Mouse (Mus musculus): Measurements from ENCODE around the gene Fap. TPM values are rescaled to one million over a fixed set of nuclear protein-coding genes. Genes with fewer than 3 reads are reported as not detected.

The Fap gene
- polyA plus RNA-seq, 1 experiment: 0.64 TPM

DNA sequence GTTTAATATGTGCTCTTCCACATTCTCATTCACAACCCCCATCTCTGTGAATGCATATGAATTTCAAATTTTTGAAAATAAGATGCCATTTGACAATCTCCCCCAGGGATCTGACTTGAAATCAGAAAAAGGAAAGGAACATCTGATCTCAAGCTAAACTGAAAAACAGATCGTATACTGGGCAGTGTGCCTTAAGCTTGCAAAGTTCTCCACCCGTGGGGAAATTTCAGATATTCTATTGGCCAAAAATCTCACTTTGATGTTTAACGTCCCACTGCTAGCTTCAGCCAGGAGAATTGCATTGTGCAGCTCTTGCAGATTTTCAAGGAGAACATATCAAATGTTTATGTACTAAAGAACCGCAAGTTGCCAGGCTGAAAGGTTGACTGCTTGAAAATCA, 24.7 kb downstream of the Fap start:
- Histone ChIP-seq H3K4me1 (ENCODE audit: control insufficient read depth, insufficient read depth, low read length) (no peaks in the 10 kb centered on the region), H3K4me3 (replicated peaks; ENCODE audit: extremely low read depth, low read depth, low read length) (no peak overlapping the region)
- DNase-seq: no peak
- TF ChIP-seq CTCF (IDR thresholded peaks at IDR 0.05; ENCODE audit: insufficient read depth, low read length): no peak
- no peak for TF ChIP-seq POLR2A (IDR thresholded peaks at IDR 0.05; ENCODE audit: borderline replicate concordance, extremely low read depth, low read depth, low read length)
- 66% methylated on average over 4 of the region's 4 CpGs for WGBS

DNA sequence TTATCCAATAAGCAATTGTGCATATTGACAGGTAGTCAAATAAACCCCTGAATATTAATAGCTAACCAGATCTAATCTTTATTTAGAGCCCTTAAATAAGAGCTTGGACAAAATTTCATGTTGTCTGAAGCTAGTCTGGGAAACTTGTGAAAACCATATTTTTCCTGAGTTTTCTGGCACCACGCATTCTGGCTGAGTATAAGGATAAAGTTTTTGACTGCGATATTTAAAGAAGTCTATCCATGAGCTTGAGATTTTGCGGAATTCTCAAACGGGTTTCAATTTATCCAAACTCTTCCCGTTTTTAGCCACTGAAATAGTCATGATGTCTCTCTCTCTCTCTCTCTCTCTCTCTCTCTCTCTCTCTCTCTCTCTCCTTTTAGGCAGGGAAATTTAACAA, 25.8 kb downstream of the Fap start:
- Histone ChIP-seq H3K4me1 (ENCODE audit: control insufficient read depth, insufficient read depth, low read length) (no peaks in the 10 kb centered on the region), H3K4me3 (replicated peaks; ENCODE audit: extremely low read depth, low read depth, low read length) (no peak overlapping the region)
- WGBS: 92% methylated on average over 5 of the region's 5 CpGs
- DNase-seq: no peak
- TF ChIP-seq POLR2A (IDR thresholded peaks at IDR 0.05; ENCODE audit: borderline replicate concordance, extremely low read depth, low read depth, low read length) (no peak), CTCF (IDR thresholded peaks at IDR 0.05; ENCODE audit: insufficient read depth, low read length) (no peak)

DNA sequence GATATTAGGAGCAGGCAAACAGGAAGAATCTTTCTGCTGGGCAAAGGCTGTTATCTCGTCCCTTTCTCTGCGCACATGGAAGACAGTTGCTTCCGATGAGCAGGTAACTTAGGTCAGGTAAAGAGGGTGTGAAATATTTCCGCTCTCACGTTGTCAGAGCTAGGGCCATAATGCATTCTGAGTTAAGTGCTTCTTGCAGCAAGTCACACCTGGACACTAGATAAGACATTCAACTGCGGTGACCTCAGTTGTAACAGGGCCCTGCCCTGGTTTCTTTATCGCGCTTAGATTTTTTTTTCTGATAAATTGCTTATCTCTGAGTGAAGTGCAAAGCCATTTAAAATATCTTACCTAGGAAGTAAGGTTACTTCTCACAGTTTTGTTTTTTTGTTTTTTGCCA, 38.4 kb downstream of the Fap start:
- no peaks in the 10 kb centered on the region for H3K4me1 ChIP-seq (ENCODE audit: control insufficient read depth, insufficient read depth, low read length)
- no peak for TF ChIP-seq POLR2A (IDR thresholded peaks at IDR 0.05; ENCODE audit: borderline replicate concordance, extremely low read depth, low read depth, low read length)
- TF ChIP-seq CTCF (IDR thresholded peaks at IDR 0.05; ENCODE audit: insufficient read depth, low read length): no peak
- H3K4me3 ChIP-seq (replicated peaks; ENCODE audit: extremely low read depth, low read depth, low read length): no peak overlapping the region
- no peak for DNase-seq
- 58% methylated on average over 8 of the region's 8 CpGs for WGBS

DNA sequence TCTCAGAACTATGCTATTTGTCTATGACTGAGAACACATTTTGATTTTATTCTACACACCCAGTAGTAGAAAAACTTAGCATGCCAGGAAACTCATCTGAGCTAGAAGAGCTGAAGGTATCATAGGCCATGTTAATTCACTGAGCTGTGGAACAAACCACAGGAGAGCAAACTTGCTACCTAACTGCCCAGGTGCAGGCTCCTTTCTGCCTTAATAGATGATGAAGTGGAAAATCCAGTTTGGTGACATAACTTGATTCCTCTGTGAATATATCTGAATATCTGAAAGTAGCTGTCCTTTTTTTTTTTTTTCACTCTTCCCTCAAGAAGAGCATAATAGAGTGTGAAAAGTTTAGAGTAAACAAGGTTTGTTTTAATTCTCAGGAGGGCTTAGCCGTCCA, 42.8 kb downstream of the Fap start:
- H3K4me1 ChIP-seq (ENCODE audit: control insufficient read depth, insufficient read depth, low read length): no peaks in the 10 kb centered on the region
- 23% methylated on average over 1 of the region's 1 CpGs for WGBS
- no peak overlapping the region for H3K4me3 ChIP-seq (replicated peaks; ENCODE audit: extremely low read depth, low read depth, low read length)
- no peak for TF ChIP-seq POLR2A (IDR thresholded peaks at IDR 0.05; ENCODE audit: borderline replicate concordance, extremely low read depth, low read depth, low read length)
- no peak for TF ChIP-seq CTCF (IDR thresholded peaks at IDR 0.05; ENCODE audit: insufficient read depth, low read length)
- no peak for DNase-seq

DNA sequence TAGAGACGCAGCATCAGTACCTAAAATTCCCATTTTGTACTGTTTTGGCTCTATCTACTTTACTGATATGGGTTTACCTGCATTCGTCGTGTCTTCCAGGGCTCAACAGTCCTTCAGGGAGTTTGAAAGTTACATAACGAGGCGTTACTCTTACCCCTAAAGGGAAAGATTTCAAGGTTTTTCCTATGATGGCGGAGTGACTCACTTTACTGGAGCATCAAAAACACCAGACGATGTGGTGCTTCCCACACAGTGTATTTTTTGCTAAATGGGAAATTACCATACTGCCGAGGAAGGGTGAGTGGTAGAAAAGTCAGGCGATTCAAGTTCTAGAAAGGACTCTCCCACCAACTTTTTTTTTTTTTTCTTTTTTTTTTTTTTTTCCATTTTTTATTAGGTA, 47.5 kb downstream of the Fap start:
- no peaks in the 10 kb centered on the region for H3K4me1 ChIP-seq (ENCODE audit: control insufficient read depth, insufficient read depth, low read length)
- DNase-seq: no peak
- WGBS: 88% methylated on average over 9 of the region's 9 CpGs
- TF ChIP-seq CTCF (IDR thresholded peaks at IDR 0.05; ENCODE audit: insufficient read depth, low read length): no peak
- TF ChIP-seq POLR2A (IDR thresholded peaks at IDR 0.05; ENCODE audit: borderline replicate concordance, extremely low read depth, low read depth, low read length): no peak
- H3K4me3 ChIP-seq (replicated peaks; ENCODE audit: extremely low read depth, low read depth, low read length): no peak overlapping the region

DNA sequence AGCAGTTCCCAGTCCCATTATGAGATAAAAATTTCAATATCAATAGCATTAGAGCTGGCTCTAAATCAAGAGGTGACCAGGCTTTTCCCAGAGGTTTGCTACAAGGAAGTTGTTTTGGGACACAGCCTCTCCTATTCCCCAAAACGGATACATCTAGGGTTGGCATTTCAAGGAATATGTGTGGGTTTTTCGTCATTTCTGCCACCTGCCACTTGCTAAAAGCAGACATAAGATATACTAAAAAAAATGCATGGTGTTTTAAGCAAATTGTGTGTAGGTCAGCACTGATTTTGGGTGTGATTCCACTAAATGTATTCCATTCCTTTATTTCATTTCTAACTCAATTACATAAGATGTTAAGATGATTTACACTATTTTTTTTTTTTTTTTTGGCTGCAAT, 56.1 kb downstream of the Fap start:
- WGBS: 68% methylated on average over 2 of the region's 2 CpGs
- Histone ChIP-seq H3K4me1 (ENCODE audit: control insufficient read depth, insufficient read depth, low read length) (no peaks in the 10 kb centered on the region), H3K4me3 (replicated peaks; ENCODE audit: extremely low read depth, low read depth, low read length) (no peak overlapping the region)
- no peak for TF ChIP-seq POLR2A (IDR thresholded peaks at IDR 0.05; ENCODE audit: borderline replicate concordance, extremely low read depth, low read depth, low read length)
- TF ChIP-seq CTCF (IDR thresholded peaks at IDR 0.05; ENCODE audit: insufficient read depth, low read length): no peak
- no peak for DNase-seq

DNA sequence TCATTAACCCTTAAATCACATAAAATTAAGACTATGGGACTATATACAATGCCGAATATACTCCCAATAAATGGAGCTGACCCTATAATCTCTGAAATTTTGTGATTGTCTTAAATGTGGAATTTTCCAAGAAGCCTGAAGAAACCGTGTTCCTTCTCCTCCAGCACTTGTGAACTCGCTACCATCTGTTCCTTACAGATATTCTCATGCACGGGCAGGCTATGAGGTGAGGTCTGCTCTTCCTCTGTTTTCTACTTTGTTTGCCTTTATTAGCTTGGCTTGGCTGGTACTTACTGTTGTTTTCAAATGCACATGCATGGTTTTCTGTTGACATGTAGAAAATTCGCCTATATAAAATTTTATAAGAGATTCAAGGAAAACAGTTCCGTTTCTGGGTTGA, 59.4 kb downstream of the Fap start:
- no peaks in the 10 kb centered on the region for H3K4me1 ChIP-seq (ENCODE audit: control insufficient read depth, insufficient read depth, low read length)
- H3K4me3 ChIP-seq (replicated peaks; ENCODE audit: extremely low read depth, low read depth, low read length): no peak overlapping the region
- WGBS: 81% methylated on average over 6 of the region's 6 CpGs
- DNase-seq: no peak
- TF ChIP-seq POLR2A (IDR thresholded peaks at IDR 0.05; ENCODE audit: borderline replicate concordance, extremely low read depth, low read depth, low read length) (no peak), CTCF (IDR thresholded peaks at IDR 0.05; ENCODE audit: insufficient read depth, low read length) (no peak)

DNA sequence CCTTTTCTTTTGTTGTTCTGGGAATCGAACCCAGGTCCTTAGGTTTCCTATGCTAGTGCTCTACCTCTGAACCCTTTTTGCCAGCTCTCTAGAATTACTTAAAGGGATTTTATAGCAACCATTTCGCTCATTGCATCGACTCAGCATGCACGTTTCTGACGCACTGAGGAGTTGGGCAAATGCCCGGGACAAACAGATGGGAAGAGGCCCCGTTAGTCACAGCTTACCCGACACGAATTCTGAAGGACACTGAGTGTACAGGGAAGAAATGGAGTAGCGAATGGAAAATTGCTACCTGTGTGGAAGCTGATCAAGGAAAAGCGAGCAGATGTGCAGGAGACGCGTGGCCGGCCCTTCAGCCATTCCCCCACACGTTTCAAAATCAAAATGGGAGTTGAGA, 60.4 kb downstream of the Fap start:
- no peak for TF ChIP-seq CTCF (IDR thresholded peaks at IDR 0.05; ENCODE audit: insufficient read depth, low read length)
- TF ChIP-seq POLR2A (IDR thresholded peaks at IDR 0.05; ENCODE audit: borderline replicate concordance, extremely low read depth, low read depth, low read length): no peak
- H3K4me3 ChIP-seq (replicated peaks; ENCODE audit: extremely low read depth, low read depth, low read length): no peak overlapping the region
- H3K4me1 ChIP-seq (ENCODE audit: control insufficient read depth, insufficient read depth, low read length): no peaks in the 10 kb centered on the region
- WGBS: 87% methylated on average over 15 of the region's 15 CpGs
- DNase-seq: no peak

DNA sequence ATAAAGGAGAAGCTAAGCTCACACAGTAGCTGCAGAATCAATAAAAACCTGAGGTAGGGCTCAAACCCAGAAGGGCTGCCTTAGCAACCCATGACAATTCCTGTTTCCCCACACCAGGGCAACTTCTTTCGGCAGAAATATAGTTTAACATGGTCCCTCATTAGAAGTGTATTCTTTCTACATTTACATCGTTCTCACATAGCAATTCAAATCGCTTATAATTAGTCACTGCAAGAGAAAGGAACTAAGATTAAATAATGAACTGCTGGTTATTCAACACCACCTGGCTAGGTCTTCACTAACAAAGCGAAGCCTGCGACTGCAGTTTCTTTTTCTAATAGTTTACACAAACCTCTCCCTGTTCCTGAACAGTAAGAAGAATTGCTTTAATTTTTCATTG, 66.7 kb downstream of the Fap start:
- Histone ChIP-seq H3K4me3 (replicated peaks; ENCODE audit: extremely low read depth, low read depth, low read length) (no peak overlapping the region), H3K4me1 (ENCODE audit: control insufficient read depth, insufficient read depth, low read length) (no peaks in the 10 kb centered on the region)
- no peak for TF ChIP-seq POLR2A (IDR thresholded peaks at IDR 0.05; ENCODE audit: borderline replicate concordance, extremely low read depth, low read depth, low read length)
- no peak for TF ChIP-seq CTCF (IDR thresholded peaks at IDR 0.05; ENCODE audit: insufficient read depth, low read length)
- 76% methylated on average over 5 of the region's 5 CpGs for WGBS
- DNase-seq: no peak

DNA sequence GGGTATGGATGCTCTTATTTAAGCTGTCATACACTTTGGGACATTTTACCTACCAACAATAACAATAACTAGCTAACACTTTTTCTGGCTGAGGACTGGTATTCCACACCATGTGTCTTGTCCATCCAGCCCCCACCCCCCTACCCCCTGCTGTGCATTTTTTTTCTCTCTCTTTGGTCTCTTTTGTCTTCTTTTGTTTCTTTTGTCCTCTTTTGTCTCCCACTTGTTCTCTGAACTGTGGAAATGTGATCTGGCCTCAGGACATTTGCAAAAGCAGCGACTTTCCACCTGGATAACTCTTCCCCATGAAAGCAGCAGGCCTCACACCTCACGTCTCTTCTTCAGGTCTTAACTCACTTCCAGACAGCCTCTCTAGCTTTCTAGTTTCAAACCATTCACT, 67.4 kb downstream of the Fap start:
- Histone ChIP-seq H3K4me1 (ENCODE audit: control insufficient read depth, insufficient read depth, low read length) (no peaks in the 10 kb centered on the region), H3K4me3 (replicated peaks; ENCODE audit: extremely low read depth, low read depth, low read length) (no peak overlapping the region)
- TF ChIP-seq CTCF (IDR thresholded peaks at IDR 0.05; ENCODE audit: insufficient read depth, low read length): no peak
- no peak for TF ChIP-seq POLR2A (IDR thresholded peaks at IDR 0.05; ENCODE audit: borderline replicate concordance, extremely low read depth, low read depth, low read length)
- DNase-seq: no peak
- WGBS: 78% methylated on average over 2 of the region's 2 CpGs
